Mouse (Mus musculus): ENCODE data around the gene Olfr640. TPM values are rescaled to one million over a fixed set of nuclear protein-coding genes. Genes with fewer than 3 reads are reported as not detected.

Gene Olfr640
- not detected in 2 replicates for polyA plus RNA-seq (2012; rRNA removed)

GRCm38 (mm10) chr7:104025473-104025872 lies at the start of gene Olfr640:
Gene Olfr640 (minus strand): TSS chr7:104025573.
- Histone ChIP-seq H3K4me1 (ENCODE audit: control insufficient read depth, insufficient read depth, insufficient read length) (no peaks in the 10 kb centered on the region), H3K27me3 (ENCODE audit: control insufficient read depth, insufficient read depth, low read length) (no peaks in the 10 kb centered on the region), H3K4me3 (ENCODE audit: extremely low read depth, insufficient read depth, insufficient read length) (no peak within 1 kb of the TSS), H3K36me3 (ENCODE audit: control insufficient read depth, insufficient read depth, low read length) (no peaks in the 10 kb centered on the region), H3K27ac (ENCODE audit: insufficient read depth, low read length) (no peak within 1 kb of the TSS)
- no peak for DNase-seq (ENCODE audit: low read depth in 1 of 2, low spot score in 2 of 2)
- WGBS, result 84% methylated on average over 6 of the region's 6 CpGs
- no peak for TF ChIP-seq POLR2A (IDR thresholded peaks at IDR 0.05; ENCODE audit: low read depth, low read length)
- TF ChIP-seq CTCF (IDR thresholded peaks at IDR 0.05; ENCODE audit: extremely low read depth, insufficient read depth, insufficient read length, insufficient replicate concordance), result no peak

DNA sequence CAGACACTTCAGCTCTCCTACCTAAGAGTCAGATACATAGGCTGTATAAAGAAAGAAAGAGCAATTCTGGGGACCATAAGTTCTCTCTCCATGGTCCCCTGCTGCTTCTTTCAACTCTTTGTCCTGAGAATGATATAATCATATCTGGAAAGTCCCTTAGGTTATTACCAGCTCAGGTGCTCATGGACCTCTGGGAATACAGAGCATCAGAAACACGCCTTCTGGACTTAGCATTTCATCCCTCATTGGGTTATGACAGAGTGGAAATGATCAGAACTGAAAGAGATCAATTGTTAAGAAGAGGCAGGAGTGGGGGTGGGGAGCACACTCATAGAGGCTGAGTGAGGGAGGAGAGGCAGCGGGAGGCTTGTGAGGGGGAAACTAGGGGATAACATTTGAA lies 46.4 kb upstream of the Olfr640 start, which contains the start of gene Olfr644:
TSS of gene Olfr644 (minus strand) at position 101 of the 400 bp plus-strand sequence.
- Histone ChIP-seq H3K4me1 (ENCODE audit: control insufficient read depth, insufficient read depth, insufficient read length) (no peaks in the 10 kb centered on the region), H3K36me3 (ENCODE audit: control insufficient read depth, insufficient read depth, low read length) (no peaks in the 10 kb centered on the region), H3K27me3 (ENCODE audit: control insufficient read depth, insufficient read depth, low read length) (no peaks in the 10 kb centered on the region), H3K27ac (ENCODE audit: insufficient read depth, low read length) (no peak within 1 kb of the TSS), H3K4me3 (ENCODE audit: extremely low read depth, insufficient read depth, insufficient read length) (no peak within 1 kb of the TSS)
- TF ChIP-seq CTCF (IDR thresholded peaks at IDR 0.05; ENCODE audit: extremely low read depth, insufficient read depth, insufficient read length, insufficient replicate concordance) (no peak), POLR2A (IDR thresholded peaks at IDR 0.05; ENCODE audit: low read depth, low read length) (no peak)
- 83% methylated on average over 2 of the region's 2 CpGs for WGBS
- DNase-seq (ENCODE audit: low read depth in 1 of 2, low spot score in 2 of 2), result no peak

- no peak for DNase-seq (ENCODE audit: low read depth in 1 of 2, low spot score in 2 of 2)
- Histone ChIP-seq H3K27ac (ENCODE audit: insufficient read depth, low read length) (no peak within 1 kb of the TSS), H3K27me3 (ENCODE audit: control insufficient read depth, insufficient read depth, low read length) (no peaks in the 10 kb centered on the region), H3K4me1 (ENCODE audit: control insufficient read depth, insufficient read depth, insufficient read length) (no peaks in the 10 kb centered on the region), H3K4me3 (ENCODE audit: extremely low read depth, insufficient read depth, insufficient read length) (no peak within 1 kb of the TSS), H3K36me3 (ENCODE audit: control insufficient read depth, insufficient read depth, low read length) (no peaks in the 10 kb centered on the region)
- 85% methylated on average over 2 of the region's 2 CpGs for WGBS
- TF ChIP-seq POLR2A (IDR thresholded peaks at IDR 0.05; ENCODE audit: low read depth, low read length), result no peak
- TF ChIP-seq CTCF (IDR thresholded peaks at IDR 0.05; ENCODE audit: extremely low read depth, insufficient read depth, insufficient read length, insufficient replicate concordance), result no peak
These were observed 36.0 kb upstream of the Olfr640 start, which contains the start of gene 4930516K23Rik for GRCm38 (mm10) chr7:104061345-104061744. Gene 4930516K23Rik (minus strand): TSS chr7:104061445.

DNA sequence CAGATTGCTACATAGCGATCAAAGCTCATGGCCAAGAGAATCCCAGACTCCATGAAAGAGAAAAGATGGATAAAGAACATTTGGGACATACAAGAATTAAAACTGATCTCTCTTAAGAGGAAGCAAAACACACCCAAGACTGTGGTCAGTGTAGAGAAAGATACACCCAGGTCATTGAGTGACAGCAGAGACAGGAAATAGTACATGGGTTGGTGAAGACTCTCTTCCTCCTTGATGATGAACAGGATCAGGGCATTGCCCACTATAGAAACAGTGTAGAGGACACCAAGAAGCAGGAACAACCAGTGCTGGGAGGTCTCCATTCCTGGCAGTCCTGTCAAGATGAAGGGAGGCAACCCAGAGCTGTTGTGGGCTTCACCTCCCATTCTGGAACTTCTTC lies 33.8 kb upstream of the Olfr640 start:
- Histone ChIP-seq H3K27ac (ENCODE audit: insufficient read depth, low read length) (no peak overlapping the region), H3K27me3 (ENCODE audit: control insufficient read depth, insufficient read depth, low read length) (no peaks in the 10 kb centered on the region), H3K4me3 (ENCODE audit: extremely low read depth, insufficient read depth, insufficient read length) (no peak overlapping the region), H3K36me3 (ENCODE audit: control insufficient read depth, insufficient read depth, low read length) (no peaks in the 10 kb centered on the region), H3K4me1 (ENCODE audit: control insufficient read depth, insufficient read depth, insufficient read length) (no peaks in the 10 kb centered on the region)
- no peak for TF ChIP-seq CTCF (IDR thresholded peaks at IDR 0.05; ENCODE audit: extremely low read depth, insufficient read depth, insufficient read length, insufficient replicate concordance)
- TF ChIP-seq POLR2A (IDR thresholded peaks at IDR 0.05; ENCODE audit: low read depth, low read length), result no peak
- no peak for DNase-seq (ENCODE audit: low read depth in 1 of 2, low spot score in 2 of 2)
- WGBS, result 92% methylated on average over 1 of the region's 1 CpGs

- Histone ChIP-seq H3K27me3 (ENCODE audit: control insufficient read depth, insufficient read depth, low read length) (no peaks in the 10 kb centered on the region), H3K4me3 (ENCODE audit: extremely low read depth, insufficient read depth, insufficient read length) (no peak within 1 kb of the TSS), H3K36me3 (ENCODE audit: control insufficient read depth, insufficient read depth, low read length) (no peaks in the 10 kb centered on the region), H3K4me1 (ENCODE audit: control insufficient read depth, insufficient read depth, insufficient read length) (no peaks in the 10 kb centered on the region), H3K27ac (ENCODE audit: insufficient read depth, low read length) (no peak within 1 kb of the TSS)
- DNase-seq (ENCODE audit: low read depth in 1 of 2, low spot score in 2 of 2), result no peak
- 78% methylated on average over 1 of the region's 1 CpGs for WGBS
- TF ChIP-seq CTCF (IDR thresholded peaks at IDR 0.05; ENCODE audit: extremely low read depth, insufficient read depth, insufficient read length, insufficient replicate concordance), result no peak
- no peak for TF ChIP-seq POLR2A (IDR thresholded peaks at IDR 0.05; ENCODE audit: low read depth, low read length)
These were observed 27.2 kb upstream of the Olfr640 start, which contains the start of gene Olfr642 for GRCm38 (mm10) chr7:104052566-104052965. Gene Olfr642 (minus strand): TSS chr7:104052666.

GRCm38 (mm10) chr7:104050745-104051144 lies 25.4 kb upstream of the Olfr640 start:
- Histone ChIP-seq H3K36me3 (ENCODE audit: control insufficient read depth, insufficient read depth, low read length) (no peaks in the 10 kb centered on the region), H3K27ac (ENCODE audit: insufficient read depth, low read length) (no peak overlapping the region), H3K4me1 (ENCODE audit: control insufficient read depth, insufficient read depth, insufficient read length) (no peaks in the 10 kb centered on the region), H3K4me3 (ENCODE audit: extremely low read depth, insufficient read depth, insufficient read length) (no peak overlapping the region), H3K27me3 (ENCODE audit: control insufficient read depth, insufficient read depth, low read length) (no peaks in the 10 kb centered on the region)
- DNase-seq (ENCODE audit: low read depth in 1 of 2, low spot score in 2 of 2), result no peak
- no peak for TF ChIP-seq CTCF (IDR thresholded peaks at IDR 0.05; ENCODE audit: extremely low read depth, insufficient read depth, insufficient read length, insufficient replicate concordance)
- no peak for TF ChIP-seq POLR2A (IDR thresholded peaks at IDR 0.05; ENCODE audit: low read depth, low read length)
- 73% methylated on average over 4 of the region's 4 CpGs for WGBS

- 71% methylated on average over 1 of the region's 1 CpGs for WGBS
- H3K4me3 ChIP-seq (ENCODE audit: extremely low read depth, insufficient read depth, insufficient read length), result no peak within 1 kb of the TSS
- H3K27me3 ChIP-seq (ENCODE audit: control insufficient read depth, insufficient read depth, low read length), result no peaks in the 10 kb centered on the region
- no peak within 1 kb of the TSS for H3K27ac ChIP-seq (ENCODE audit: insufficient read depth, low read length)
- no peak for TF ChIP-seq POLR2A (IDR thresholded peaks at IDR 0.05; ENCODE audit: low read depth, low read length)
- no peak for TF ChIP-seq CTCF (IDR thresholded peaks at IDR 0.05; ENCODE audit: extremely low read depth, insufficient read depth, insufficient read length, insufficient replicate concordance)
- no peaks in the 10 kb centered on the region for H3K36me3 ChIP-seq (ENCODE audit: control insufficient read depth, insufficient read depth, low read length)
- H3K4me1 ChIP-seq (ENCODE audit: control insufficient read depth, insufficient read depth, insufficient read length), result no peaks in the 10 kb centered on the region
- no peak for DNase-seq (ENCODE audit: low read depth in 1 of 2, low spot score in 2 of 2)
These were observed 9.8 kb upstream of the Olfr640 start, which contains the start of gene Olfr641 for GRCm38 (mm10) chr7:104035145-104035544. Gene Olfr641 (plus strand): TSS chr7:104035445.

All from spleen, adult 2 months (tissue).